Mouse (Mus musculus): ENCODE results near the gene Aes.

- TF ChIP-seq CTCF (IDR thresholded peaks at IDR 0.05; ENCODE audit: low read depth), result no peak
- TF ChIP-seq EP300 (IDR thresholded peaks at IDR 0.05; ENCODE audit: low read depth), result no peak
Measured at GRCm38 (mm10) chr10:81605974-81606751, 46.9 kb downstream of the Aes start, which contains the start of gene BC025920.
